Mouse (Mus musculus) embryo, embryonic 11.5 days (tissue): ENCODE data around the gene Zfy1.
"Not testable (repeated sequence)": the region's sequence is repeated elsewhere in the genome, so short reads cannot be mapped to it uniquely, and the experiment has no call there.

Experiments
- DNase-seq: peaks from one replicate; pipeline ENCODE4 v3.0.0-alpha.2; 2012; ENCODE audit warnings: low read depth, low spot score

The Zfy1 gene

DNA sequence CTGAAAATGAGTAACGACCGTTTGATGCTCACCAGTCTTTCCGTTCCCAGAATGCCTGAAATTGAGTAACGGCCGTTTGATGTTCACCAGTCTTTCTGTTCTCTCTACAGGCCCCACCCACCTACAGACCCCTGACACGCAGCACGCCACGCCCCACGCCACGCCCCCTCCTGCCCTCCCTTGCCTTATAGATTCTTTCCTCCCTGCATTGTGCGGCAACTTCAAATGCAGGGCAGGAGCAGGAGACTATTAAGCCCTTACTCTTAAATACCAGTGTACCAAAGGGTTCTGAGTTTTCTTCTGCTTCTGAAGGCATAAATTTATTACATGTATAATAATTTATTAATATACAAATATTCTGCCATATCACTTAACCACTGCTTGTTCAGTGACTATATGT, at the start of gene Zfy1:
TSS of gene Zfy1 (minus strand) at position 101 of the 400 bp plus-strand sequence.
- not testable (repeated sequence) for DNase-seq

GRCm38 (mm10) chrY:818396-818795, 21.2 kb upstream of the Zfy1 start, which contains the start of gene Uba1y:
Uba1y (plus strand) TSS chrY:818649.
- DNase-seq, result no peak

GRCm38 (mm10) chrY:808991-809661, 11.9 kb upstream of the Zfy1 start:
- peak; percentile 57 for DNase-seq
